Mouse (Mus musculus): Measurements from ENCODE around the gene Thsd4. TPM values are rescaled to one million over a fixed set of nuclear protein-coding genes. Genes with fewer than 3 reads are reported as not detected.

Thsd4 gene
- polyA plus RNA-seq, 1 experiment from 2014 or later = 38.7 TPM

DNA sequence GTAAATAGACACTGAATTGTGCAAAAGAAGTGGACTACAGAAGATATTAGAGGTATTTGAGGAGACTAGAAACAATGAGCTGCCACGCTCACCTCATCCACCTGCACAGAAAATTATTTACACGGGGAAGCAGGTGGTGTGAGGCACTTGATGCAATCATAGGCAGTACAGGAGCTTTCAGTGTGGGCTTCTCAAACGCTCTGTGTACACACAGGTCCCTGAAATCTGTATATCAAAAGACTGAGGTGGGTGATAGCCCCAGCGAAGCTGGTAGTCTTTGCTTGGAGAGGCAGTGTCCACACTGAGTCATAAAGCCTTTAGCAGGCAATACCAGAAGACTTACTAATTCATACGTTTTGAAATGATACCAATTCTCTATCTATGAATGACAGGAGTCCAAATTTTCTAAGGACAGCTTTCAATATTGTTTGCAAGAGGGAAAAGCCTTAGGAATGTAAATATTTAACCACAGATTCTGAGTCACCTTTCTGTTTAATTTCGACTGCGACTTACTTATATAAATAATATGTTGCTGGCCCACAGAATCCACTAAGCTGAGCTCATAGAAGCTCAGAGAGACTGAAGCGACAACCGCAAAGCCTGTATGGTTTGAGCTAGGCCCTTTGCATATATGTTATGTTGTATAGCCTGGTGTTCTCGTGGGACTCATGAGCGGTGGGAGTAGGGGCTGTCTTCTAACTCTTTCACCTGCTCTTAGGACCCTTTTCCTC is 369.8 kb downstream of the Thsd4 start:
- ATAC-seq (ENCODE audit: low FRiP score, low TSS enrichment) = no peak

GRCm38 (mm10) chr9:60150511-60150910 is 371.3 kb downstream of the Thsd4 start:
- no peak overlapping the region for H3K27ac ChIP-seq (ENCODE audit: low read depth, low read length)
- no peak for ATAC-seq (ENCODE audit: low FRiP score, low TSS enrichment)
- 83% methylated on average over 1 of the region's 1 CpGs for WGBS

More for the DNA sequence above, 369.8 kb downstream of the Thsd4 start:
- no peaks in the 10 kb centered on the region for H3K9me3 ChIP-seq (ENCODE audit: control insufficient read depth, low read length)
- H3K4me3 ChIP-seq (ENCODE audit: low read length) = no peak overlapping the region
- 90% methylated on average over 11 of the region's 11 CpGs for WGBS
- H3K4me2 ChIP-seq (replicated peaks; ENCODE audit: low read depth, low read length) = no peak overlapping the region
- no peaks in the 10 kb centered on the region for H3K27me3 ChIP-seq (ENCODE audit: control insufficient read depth, insufficient read depth, low read length)
- H3K9ac ChIP-seq (ENCODE audit: low read depth, low read length) = no peak overlapping the region
- H3K27ac ChIP-seq (ENCODE audit: low read depth, low read length) = no peak overlapping the region
- H3K4me1 ChIP-seq (ENCODE audit: control insufficient read depth, insufficient read depth, low read length) = no peaks in the 10 kb centered on the region
- H3K36me3 ChIP-seq (ENCODE audit: control insufficient read depth, insufficient read depth, low read length) = no peaks in the 10 kb centered on the region

GRCm38 (mm10) chr9:60148988-60149387 is 372.9 kb downstream of the Thsd4 start:
- H3K27me3 ChIP-seq (ENCODE audit: control insufficient read depth, insufficient read depth, low read length) = no peaks in the 10 kb centered on the region
- ATAC-seq (ENCODE audit: low FRiP score, low TSS enrichment) = no peak

More at GRCm38 (mm10) chr9:60150511-60150910, 371.3 kb downstream of the Thsd4 start:
- H3K9ac ChIP-seq (ENCODE audit: low read depth, low read length) = no peak overlapping the region
- H3K9me3 ChIP-seq (ENCODE audit: control insufficient read depth, low read length) = no peaks in the 10 kb centered on the region
- no peaks in the 10 kb centered on the region for H3K4me1 ChIP-seq (ENCODE audit: control insufficient read depth, insufficient read depth, low read length)
- H3K36me3 ChIP-seq (ENCODE audit: control insufficient read depth, insufficient read depth, low read length) = no peaks in the 10 kb centered on the region
- H3K4me3 ChIP-seq (ENCODE audit: low read length) = no peak overlapping the region
- H3K27me3 ChIP-seq (ENCODE audit: control insufficient read depth, insufficient read depth, low read length) = no peaks in the 10 kb centered on the region
- no peak overlapping the region for H3K4me2 ChIP-seq (replicated peaks; ENCODE audit: low read depth, low read length)

GRCm38 (mm10) chr9:60147401-60147800 is 374.4 kb downstream of the Thsd4 start:
- Histone ChIP-seq H3K4me2 (replicated peaks; ENCODE audit: low read depth, low read length) (no peak overlapping the region), H3K27ac (ENCODE audit: low read depth, low read length) (no peak overlapping the region), H3K36me3 (ENCODE audit: control insufficient read depth, insufficient read depth, low read length) (no peaks in the 10 kb centered on the region), H3K4me3 (ENCODE audit: low read length) (no peak overlapping the region), H3K27me3 (ENCODE audit: control insufficient read depth, insufficient read depth, low read length) (no peaks in the 10 kb centered on the region), H3K9ac (ENCODE audit: low read depth, low read length) (no peak overlapping the region), H3K9me3 (ENCODE audit: control insufficient read depth, low read length) (no peaks in the 10 kb centered on the region), H3K4me1 (ENCODE audit: control insufficient read depth, insufficient read depth, low read length) (no peaks in the 10 kb centered on the region)
- no peak for ATAC-seq (ENCODE audit: low FRiP score, low TSS enrichment)
- 43% methylated on average over 4 of the region's 4 CpGs for WGBS

More at GRCm38 (mm10) chr9:60148988-60149387, 372.9 kb downstream of the Thsd4 start:
- H3K27ac ChIP-seq (ENCODE audit: low read depth, low read length) = no peak overlapping the region
- no peak overlapping the region for H3K9ac ChIP-seq (ENCODE audit: low read depth, low read length)
- no peak overlapping the region for H3K4me2 ChIP-seq (replicated peaks; ENCODE audit: low read depth, low read length)
- H3K36me3 ChIP-seq (ENCODE audit: control insufficient read depth, insufficient read depth, low read length) = no peaks in the 10 kb centered on the region
- H3K4me3 ChIP-seq (ENCODE audit: low read length) = no peak overlapping the region
- no peaks in the 10 kb centered on the region for H3K4me1 ChIP-seq (ENCODE audit: control insufficient read depth, insufficient read depth, low read length)
- H3K9me3 ChIP-seq (ENCODE audit: control insufficient read depth, low read length) = no peaks in the 10 kb centered on the region
- 74% methylated on average over 7 of the region's 7 CpGs for WGBS

DNA sequence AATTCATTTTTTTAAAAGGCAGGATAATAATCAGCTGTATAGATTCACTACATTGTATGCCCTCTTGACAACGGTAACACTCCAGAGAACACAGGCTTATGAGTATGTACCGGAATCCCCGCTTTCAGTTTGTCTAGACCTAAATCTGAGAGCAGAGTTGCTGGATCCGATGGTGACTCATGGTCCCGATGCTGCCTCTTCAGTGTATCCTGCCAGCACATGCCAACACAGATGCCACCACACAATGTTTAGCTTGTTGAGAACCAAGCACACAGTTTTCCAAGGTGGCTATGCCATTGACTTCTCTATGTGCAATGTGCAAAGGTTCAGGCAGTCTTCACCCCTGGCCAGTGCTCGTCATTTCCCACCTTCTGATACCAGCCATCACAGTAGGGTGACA is 378.0 kb downstream of the Thsd4 start:
- no peak for ATAC-seq (ENCODE audit: low FRiP score, low TSS enrichment)

GRCm38 (mm10) chr9:60141081-60141514 is 380.7 kb downstream of the Thsd4 start:
- no peaks in the 10 kb centered on the region for H3K36me3 ChIP-seq (ENCODE audit: control insufficient read depth, insufficient read depth, low read length)
- 14% methylated on average over 7 of the region's 7 CpGs for WGBS
- H3K27me3 ChIP-seq (ENCODE audit: control insufficient read depth, insufficient read depth, low read length) = no peaks in the 10 kb centered on the region
- peak overlapping the region; percentile 1; the same call in 1 of the 2 replicates for H3K9ac ChIP-seq (ENCODE audit: low read depth, low read length)
- H3K9me3 ChIP-seq (ENCODE audit: control insufficient read depth, low read length) = no peaks in the 10 kb centered on the region
- ATAC-seq (ENCODE audit: low FRiP score, low TSS enrichment) = peak; percentile 49; the same call in 1 of the 2 replicates
- H3K4me1 ChIP-seq (ENCODE audit: control insufficient read depth, insufficient read depth, low read length) = peaks cover 18% of the 10 kb centered on the region
- no peak overlapping the region for H3K4me3 ChIP-seq (ENCODE audit: low read length)
- H3K27ac ChIP-seq (ENCODE audit: low read depth, low read length) = peak overlapping the region; percentile 7; the same call in 1 of the 2 replicates
- H3K4me2 ChIP-seq (replicated peaks; ENCODE audit: low read depth, low read length) = peak overlapping the region; percentile 27

More for the DNA sequence above, 378.0 kb downstream of the Thsd4 start:
- Histone ChIP-seq H3K36me3 (ENCODE audit: control insufficient read depth, insufficient read depth, low read length) (no peaks in the 10 kb centered on the region), H3K9me3 (ENCODE audit: control insufficient read depth, low read length) (no peaks in the 10 kb centered on the region), H3K27me3 (ENCODE audit: control insufficient read depth, insufficient read depth, low read length) (no peaks in the 10 kb centered on the region), H3K4me2 (replicated peaks; ENCODE audit: low read depth, low read length) (no peak overlapping the region), H3K4me1 (ENCODE audit: control insufficient read depth, insufficient read depth, low read length) (peaks cover 18% of the 10 kb centered on the region), H3K9ac (ENCODE audit: low read depth, low read length) (no peak overlapping the region), H3K27ac (ENCODE audit: low read depth, low read length) (no peak overlapping the region), H3K4me3 (ENCODE audit: low read length) (no peak overlapping the region)
- WGBS = 95% methylated on average over 6 of the region's 6 CpGs

DNA sequence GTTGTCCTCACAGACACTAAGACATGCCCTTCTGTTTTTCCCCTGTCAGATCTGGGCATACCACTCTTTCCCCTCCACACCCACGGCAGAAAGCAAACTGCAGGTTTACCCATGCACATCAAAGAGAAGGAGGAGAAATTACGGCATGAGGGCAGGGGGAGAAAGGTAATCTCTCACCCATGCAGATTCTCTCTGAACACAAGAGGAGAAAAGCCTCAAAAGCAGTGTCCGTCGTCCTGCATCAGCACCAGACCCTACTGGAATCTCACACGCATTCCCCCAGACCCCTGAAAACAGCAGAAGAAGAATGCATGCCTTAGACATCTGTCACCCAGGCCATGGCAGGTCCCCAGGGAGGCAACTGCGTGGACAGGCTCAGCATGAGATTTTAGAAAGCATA is 381.4 kb downstream of the Thsd4 start:
- peak overlapping the region; percentile 27 for H3K4me2 ChIP-seq (replicated peaks; ENCODE audit: low read depth, low read length)
- H3K27ac ChIP-seq (ENCODE audit: low read depth, low read length) = no peak overlapping the region
- 18% methylated on average over 6 of the region's 6 CpGs for WGBS
- H3K36me3 ChIP-seq (ENCODE audit: control insufficient read depth, insufficient read depth, low read length) = no peaks in the 10 kb centered on the region
- ATAC-seq (ENCODE audit: low FRiP score, low TSS enrichment) = no peak
- no peak overlapping the region; the same call in 1 of the 2 replicates for H3K9ac ChIP-seq (ENCODE audit: low read depth, low read length)
- H3K4me1 ChIP-seq (ENCODE audit: control insufficient read depth, insufficient read depth, low read length) = peaks cover 18% of the 10 kb centered on the region
- H3K9me3 ChIP-seq (ENCODE audit: control insufficient read depth, low read length) = no peaks in the 10 kb centered on the region
- peak overlapping the region; percentile 9; the same call in 1 of the 2 replicates for H3K4me3 ChIP-seq (ENCODE audit: low read length)
- H3K27me3 ChIP-seq (ENCODE audit: control insufficient read depth, insufficient read depth, low read length) = no peaks in the 10 kb centered on the region

DNA sequence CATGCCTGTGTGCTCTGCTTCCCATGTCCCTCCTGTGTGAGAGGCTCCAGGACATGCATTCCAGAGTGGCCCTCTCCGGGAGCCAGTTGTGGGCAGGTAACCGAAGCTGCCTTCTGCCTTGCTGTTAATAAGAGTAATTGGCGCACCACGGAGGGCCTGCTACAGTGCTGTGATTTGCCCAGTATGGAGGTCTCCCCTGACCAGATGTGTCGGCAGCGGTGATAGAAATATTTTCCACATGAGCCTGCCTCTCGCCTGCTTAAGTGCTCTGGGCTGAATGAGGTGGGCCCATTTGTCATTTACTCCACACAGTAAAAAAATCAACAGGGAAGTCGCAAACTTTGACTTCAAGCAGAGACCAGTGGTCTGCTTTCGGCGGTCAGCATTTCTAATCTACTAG is 382.4 kb downstream of the Thsd4 start:
- H3K4me3 ChIP-seq (ENCODE audit: low read length) = 0 out of 2 replicates have a peak overlapping the region, but pooled peaks have one; percentile 10
- no peaks in the 10 kb centered on the region for H3K27me3 ChIP-seq (ENCODE audit: control insufficient read depth, insufficient read depth, low read length)
- peaks cover 18% of the 10 kb centered on the region for H3K4me1 ChIP-seq (ENCODE audit: control insufficient read depth, insufficient read depth, low read length)
- no peaks in the 10 kb centered on the region for H3K36me3 ChIP-seq (ENCODE audit: control insufficient read depth, insufficient read depth, low read length)
- H3K4me2 ChIP-seq (replicated peaks; ENCODE audit: low read depth, low read length) = peak overlapping the region; percentile 25
- ATAC-seq (ENCODE audit: low FRiP score, low TSS enrichment) = peak; percentile 43; the same call in 1 of the 2 replicates
- no peak overlapping the region for H3K27ac ChIP-seq (ENCODE audit: low read depth, low read length)
- H3K9me3 ChIP-seq (ENCODE audit: control insufficient read depth, low read length) = no peaks in the 10 kb centered on the region
- WGBS = 41% methylated on average over 10 of the region's 10 CpGs
- no peak overlapping the region for H3K9ac ChIP-seq (ENCODE audit: low read depth, low read length)

Data from kidney, embryonic 14.5 days (tissue).